Mouse (Mus musculus): ENCODE results near the gene Vmn2r36.
"Not testable (repeated sequence)": the region's sequence is repeated elsewhere in the genome, so short reads cannot be mapped to it uniquely, and the experiment has no call there.

Gene Vmn2r36

GRCm38 (mm10) chr7:7902395-7902794, at the start of gene Vmn2r36:
Gene Vmn2r36 (minus strand): TSS chr7:7902495.
- DNase-seq = not testable (repeated sequence)

All from retina, postnatal 1 day (tissue).